Mouse (Mus musculus) testis, adult 2 months (tissue): ENCODE measurements around the gene Rnf11. TPM values are rescaled to one million over a fixed set of nuclear protein-coding genes. Genes with fewer than 3 reads are reported as not detected.

Experiments
- H3K27ac ChIP-seq: fragments of 200-500 bp; 2 replicates; pipeline ENCODE4 v1.5.1; 2012; ENCODE audit warnings: low read depth, low read length; ENCODE audit not compliant: control insufficient read depth, insufficient read depth
- H3K27me3 ChIP-seq: fragments of 200-500 bp; 2 replicates; pipeline ENCODE4 v1.6.1; 2012; ENCODE audit warnings: mild to moderate bottlenecking, low read length, moderate library complexity; ENCODE audit not compliant: control insufficient read depth, insufficient read depth
- H3K36me3 ChIP-seq: fragments of 200-500 bp; 2 replicates; pipeline ENCODE4 v1.6.1; 2012; ENCODE audit warnings: mild to moderate bottlenecking, low read length; ENCODE audit not compliant: control insufficient read depth, insufficient read depth
- H3K4me1 ChIP-seq: fragments of 200-500 bp; 2 replicates; pipeline ENCODE4 v1.6.1; 2012; ENCODE audit warnings: low read length; ENCODE audit not compliant: control insufficient read depth, insufficient read depth
- H3K4me3 ChIP-seq: fragments of 200-500 bp; 2 replicates; pipeline ENCODE4 v1.5.1; 2012; ENCODE audit warnings: low read depth, mild to moderate bottlenecking, low read length, moderate library complexity, mixed read lengths; ENCODE audit not compliant: control insufficient read depth
- CTCF ChIP-seq: fragments of 200-500 bp; IDR thresholded peaks from 2 replicates; pipeline ENCODE4 v1.5.1; 2012; ENCODE audit warnings: low read depth, mild to moderate bottlenecking, inconsistent platforms, low read length, moderate library complexity; ENCODE audit not compliant: control insufficient read depth, insufficient read depth, insufficient replicate concordance
- POLR2A ChIP-seq: fragments of 200-500 bp; IDR thresholded peaks from 2 replicates; pipeline ENCODE4 v1.6.1; 2012; ENCODE audit warnings: low read depth, mild to moderate bottlenecking, inconsistent platforms, low read length, moderate library complexity; ENCODE audit not compliant: control insufficient read depth
- polyA plus RNA-seq: library from polyadenylated mRNA; depleted of rRNA; stranded (reverse); fragments of >200 nt; gene quantifications from 2 replicates; pipeline ENCODE4 v1.2.3, GENCODE M21; 2012

Rnf11 gene
- polyA plus RNA-seq, 1 experiment = 44.2 TPM

GRCm38 (mm10) chr4:109482701-109483100 is 1.8 kb downstream of the Rnf11 start:
- Histone ChIP-seq H3K4me3 (peak overlapping the region; percentile 56), H3K27ac (no peak overlapping the region), H3K27me3 (no peaks in the 10 kb centered on the region), H3K4me1 (no peaks in the 10 kb centered on the region), H3K36me3 (no peaks in the 10 kb centered on the region)
- TF ChIP-seq CTCF (no peak), POLR2A (no peak)

DNA sequence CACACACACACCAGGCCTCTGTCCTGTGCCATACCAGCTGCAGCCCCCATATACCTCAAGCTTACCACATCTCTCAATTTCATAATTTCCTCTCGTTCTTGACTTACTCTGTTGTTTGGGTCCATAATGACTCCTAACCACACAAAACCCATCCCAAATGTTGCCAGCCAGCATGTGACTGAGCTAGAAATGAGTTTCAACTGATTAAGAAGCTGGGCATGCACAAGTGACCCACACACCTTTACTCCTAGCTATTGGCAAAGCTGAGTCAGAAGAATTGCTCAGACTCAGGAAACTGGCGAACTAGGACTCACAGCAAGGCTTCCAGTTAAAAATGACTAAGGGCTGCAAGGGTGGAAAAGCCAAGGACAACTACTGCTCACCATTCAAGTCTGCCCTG is 3.1 kb downstream of the Rnf11 start:
- TF ChIP-seq CTCF (no peak), POLR2A (no peak)
- Histone ChIP-seq H3K27ac (no peak overlapping the region), H3K4me3 (peak overlapping the region; percentile 44), H3K4me1 (no peaks in the 10 kb centered on the region), H3K36me3 (no peaks in the 10 kb centered on the region), H3K27me3 (no peaks in the 10 kb centered on the region)

- no peaks in the 10 kb centered on the region for H3K27me3 ChIP-seq
- TF ChIP-seq CTCF (no peak), POLR2A (no peak)
- no peaks in the 10 kb centered on the region for H3K36me3 ChIP-seq
- H3K4me3 ChIP-seq = peak overlapping the region; percentile 29; the same call in 1 of the 2 replicates
- no peak overlapping the region for H3K27ac ChIP-seq
- peaks cover 3% of the 10 kb centered on the region; the same call in 1 of the 2 replicates for H3K4me1 ChIP-seq
Measured at GRCm38 (mm10) chr4:109477454-109477853, 7.1 kb downstream of the Rnf11 start.

GRCm38 (mm10) chr4:109476554-109477014 is 7.9 kb downstream of the Rnf11 start:
- Histone ChIP-seq H3K27ac (peak overlapping the region; percentile 82), H3K36me3 (no peaks in the 10 kb centered on the region), H3K4me3 (peak overlapping the region; percentile 100), H3K27me3 (no peaks in the 10 kb centered on the region), H3K4me1 (peaks cover 3% of the 10 kb centered on the region; the same call in 1 of the 2 replicates)
- no peak for TF ChIP-seq CTCF
- peak; percentile 81 for TF ChIP-seq POLR2A

DNA sequence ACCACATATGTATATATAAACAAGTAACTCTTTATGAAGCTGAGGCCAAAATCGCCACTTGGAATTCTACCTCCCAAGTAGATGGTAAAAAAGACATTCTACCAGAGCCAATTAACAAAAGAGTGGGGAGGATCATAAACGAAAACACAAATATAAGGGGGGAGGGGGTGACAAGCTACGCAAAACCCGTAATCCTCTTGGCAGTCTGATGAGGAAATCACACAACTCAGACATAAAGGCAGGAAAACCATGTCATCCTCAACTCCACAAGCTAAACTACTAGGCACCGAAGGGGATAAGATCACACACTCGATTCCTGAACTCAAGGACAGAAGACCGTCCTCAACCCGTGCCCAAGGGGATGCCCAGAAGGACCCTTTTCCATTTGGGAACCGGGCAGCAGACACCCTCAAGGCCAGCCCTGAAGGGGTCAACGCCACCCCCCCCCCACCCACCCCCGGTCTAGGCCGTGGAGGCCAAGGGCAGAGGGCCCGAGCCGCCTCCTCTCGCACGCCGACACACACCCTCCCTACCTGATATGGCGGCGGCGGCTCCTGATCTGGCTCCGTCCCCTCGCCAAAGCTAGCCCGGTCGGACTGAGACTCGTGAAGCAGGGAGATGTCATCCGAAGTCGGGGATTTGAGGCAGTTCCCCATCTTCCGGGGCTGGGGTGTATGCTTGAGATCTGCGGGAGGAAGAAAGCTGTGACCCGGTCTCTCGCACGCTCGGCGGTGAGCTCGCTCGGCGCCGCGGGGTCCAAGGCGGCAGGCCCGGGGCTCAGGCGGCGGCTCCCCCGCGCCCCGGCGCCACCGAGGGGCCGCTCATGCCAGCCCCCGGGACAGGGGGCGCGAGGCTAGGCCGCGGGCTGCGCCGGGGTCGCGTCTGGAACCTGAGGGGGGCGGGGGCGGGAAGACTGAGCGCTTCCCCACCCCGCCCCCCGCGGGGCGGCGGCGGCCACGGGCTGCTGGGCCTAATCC is 8.7 kb downstream of the Rnf11 start:
- Histone ChIP-seq H3K36me3 (no peaks in the 10 kb centered on the region), H3K27me3 (no peaks in the 10 kb centered on the region), H3K4me3 (peak overlapping the region; percentile 100), H3K27ac (peak overlapping the region; percentile 88), H3K4me1 (peaks cover 3% of the 10 kb centered on the region; the same call in 1 of the 2 replicates)
- TF ChIP-seq POLR2A = 0 out of 2 replicates have a peak, but pooled peaks have one; percentile 11
- no peak for TF ChIP-seq CTCF

DNA sequence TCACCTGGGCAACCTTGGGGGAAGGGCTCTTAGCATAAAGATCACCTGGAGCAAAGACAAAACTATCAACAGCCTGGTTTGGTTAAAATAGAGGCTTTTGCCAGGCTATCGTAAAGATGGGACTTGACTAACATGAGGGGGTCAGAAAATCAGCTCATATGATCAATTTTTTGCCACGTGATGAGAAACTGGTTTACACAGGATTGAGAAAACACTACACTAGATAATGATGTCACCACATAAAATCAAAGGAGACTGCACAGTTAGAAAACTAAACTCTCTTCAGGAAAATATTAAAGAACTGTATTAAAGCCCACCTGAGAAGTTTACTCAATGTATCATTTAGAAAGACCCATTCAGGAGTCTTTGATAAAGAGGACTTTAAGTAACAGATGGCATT is 9.4 kb downstream of the Rnf11 start:
- Histone ChIP-seq H3K4me3 (peak overlapping the region; percentile 27; the same call in 1 of the 2 replicates), H3K27ac (no peak overlapping the region)
- TF ChIP-seq POLR2A = no peak
- no peak for TF ChIP-seq CTCF

DNA sequence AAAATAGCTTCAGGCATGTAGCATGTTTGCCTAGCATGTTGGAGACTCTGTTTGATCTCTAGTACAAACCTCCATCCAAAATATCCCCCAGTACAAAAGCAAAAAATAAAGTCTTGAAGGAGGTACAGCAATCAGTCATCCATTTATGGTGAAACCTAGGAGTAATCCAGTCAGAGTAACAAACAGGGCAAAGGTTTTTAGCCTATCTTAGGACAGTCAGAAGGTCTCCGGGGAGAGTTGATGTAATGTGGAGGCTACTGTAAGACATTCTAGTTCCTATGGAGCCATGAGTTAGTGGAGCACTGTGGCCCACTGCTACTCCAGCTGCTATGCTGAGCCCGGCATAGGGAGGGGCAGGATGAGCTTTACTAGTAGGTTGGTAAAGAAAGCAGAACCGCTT is 12.0 kb downstream of the Rnf11 start:
- Histone ChIP-seq H3K27ac (no peak overlapping the region), H3K4me1 (peaks cover 3% of the 10 kb centered on the region; the same call in 1 of the 2 replicates), H3K27me3 (no peaks in the 10 kb centered on the region), H3K4me3 (no peak overlapping the region), H3K36me3 (no peaks in the 10 kb centered on the region)
- TF ChIP-seq CTCF (no peak), POLR2A (no peak)

More for the DNA sequence above, 9.4 kb downstream of the Rnf11 start:
- no peaks in the 10 kb centered on the region for H3K36me3 ChIP-seq
- H3K4me1 ChIP-seq = peaks cover 3% of the 10 kb centered on the region; the same call in 1 of the 2 replicates
- H3K27me3 ChIP-seq = no peaks in the 10 kb centered on the region
